Mouse (Mus musculus) layer of hippocampus, adult 8-10 months (tissue): ENCODE results near the gene Itln1. TPM values are rescaled to one million over a fixed set of nuclear protein-coding genes. Genes with fewer than 3 reads are reported as not detected.

Source experiments
- DNase-seq, 2 experiments: peaks; one replicate each; pipeline ENCODE4 v3.0.0; 2022; ENCODE audit warnings: low spot score in 2 of 2
- total RNA-seq, 4 experiments: library from RNA; stranded (reverse); gene quantifications; 2 replicates each; pipeline ENCODE4 v1.2.4; 2022

Gene Itln1
- total RNA-seq = not detected

DNA sequence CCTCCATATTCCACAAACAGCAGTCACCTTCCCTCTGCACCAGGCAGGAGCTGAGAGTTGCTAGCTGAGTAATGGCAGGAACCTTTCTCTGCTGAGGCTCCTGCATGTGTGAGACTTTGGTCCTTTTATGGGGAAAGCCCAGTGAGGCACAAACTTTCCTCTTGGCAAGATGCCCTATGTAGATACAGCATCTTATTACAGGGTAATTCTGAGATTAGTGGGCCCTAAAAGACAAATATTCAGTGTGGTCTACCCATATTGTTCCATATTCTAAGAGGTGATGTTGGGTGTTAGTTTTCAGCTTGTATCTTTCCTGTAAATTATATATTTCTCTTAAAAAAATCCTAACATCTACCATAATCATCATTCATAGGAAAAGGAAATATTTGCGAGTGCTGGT, at the start of gene Itln1:
Gene Itln1 (minus strand): TSS at position 101 of the 400 bp plus-strand sequence.
- no peak for DNase-seq

DNA sequence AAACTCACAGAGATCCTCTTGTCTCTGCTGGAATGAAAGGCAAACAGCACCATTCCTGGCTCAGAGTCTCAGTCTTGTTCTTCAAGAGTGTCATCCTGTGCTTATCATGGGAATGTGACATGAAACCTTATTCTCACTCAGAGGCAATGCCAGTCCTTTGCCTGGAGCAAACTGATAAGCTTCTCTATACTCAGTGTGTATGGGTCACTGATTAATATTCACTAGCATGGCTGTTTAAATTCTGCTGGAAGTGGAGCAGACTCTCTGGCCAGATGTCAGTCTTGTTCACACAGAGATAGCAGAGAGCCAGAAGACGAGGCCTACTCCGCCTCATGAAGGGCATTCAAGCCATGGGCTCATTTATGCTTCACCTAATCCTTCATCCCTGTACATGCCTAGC, 49.5 kb upstream of the Itln1 start:
- no peak for DNase-seq

DNA sequence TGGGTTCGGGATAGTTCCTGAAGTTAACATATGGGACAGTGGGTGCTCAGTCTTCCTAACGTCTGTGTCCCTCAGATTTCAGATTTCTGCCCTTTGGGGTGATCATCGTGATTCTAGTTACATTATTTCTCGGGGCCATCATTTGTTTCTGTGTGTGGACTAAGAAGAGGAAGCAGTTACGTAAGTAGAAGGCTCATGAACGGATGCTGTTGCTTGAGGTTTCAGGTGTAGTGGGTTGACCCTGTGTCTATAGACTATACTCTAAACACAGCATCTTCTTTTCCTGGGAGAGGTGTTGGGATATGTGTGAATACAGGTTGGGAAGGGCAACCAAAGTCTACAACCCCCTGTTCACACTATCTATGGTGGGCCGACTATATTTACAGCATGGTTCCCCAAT, 42.1 kb upstream of the Itln1 start:
- DNase-seq = no peak

DNA sequence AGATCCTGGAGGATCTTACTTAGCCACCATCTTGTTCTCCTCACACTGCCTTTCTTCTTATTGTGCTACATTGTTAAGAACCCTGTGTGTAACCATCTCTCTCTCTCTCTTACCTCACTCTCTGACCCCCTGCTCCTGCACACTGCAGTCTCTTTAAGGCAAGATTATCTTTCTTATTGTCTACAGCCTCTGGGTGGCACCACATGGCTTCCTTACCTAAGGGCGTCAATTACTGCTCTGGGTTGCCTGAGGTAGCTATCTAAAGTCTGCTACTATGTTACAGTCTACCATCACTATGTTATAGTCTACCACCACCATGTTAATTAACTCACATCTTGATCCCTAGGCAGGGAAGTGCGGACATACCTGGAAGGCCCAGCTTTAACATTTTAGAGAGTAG, 33.3 kb upstream of the Itln1 start:
- no peak for DNase-seq

DNA sequence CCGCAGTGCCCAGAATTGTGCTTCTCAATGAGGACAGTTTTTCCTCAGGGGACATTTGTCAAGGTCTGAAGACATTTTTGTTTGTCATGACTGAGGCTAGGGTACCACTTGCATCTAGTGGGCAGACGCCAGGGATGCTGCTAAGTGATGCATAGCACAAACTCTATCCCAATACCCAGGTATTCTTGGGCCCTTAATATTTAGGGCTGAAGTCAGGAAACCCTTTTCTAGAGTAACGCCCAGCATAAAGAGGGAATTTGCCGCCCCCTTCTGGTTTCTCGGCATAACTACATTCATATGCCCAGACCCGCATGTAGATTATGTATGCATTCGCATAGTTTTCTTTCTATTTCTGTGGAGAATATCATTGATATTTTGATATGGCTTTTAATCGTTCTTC, 31.7 kb upstream of the Itln1 start:
- DNase-seq = peak in 1 of 2 experiments; percentile 19

DNA sequence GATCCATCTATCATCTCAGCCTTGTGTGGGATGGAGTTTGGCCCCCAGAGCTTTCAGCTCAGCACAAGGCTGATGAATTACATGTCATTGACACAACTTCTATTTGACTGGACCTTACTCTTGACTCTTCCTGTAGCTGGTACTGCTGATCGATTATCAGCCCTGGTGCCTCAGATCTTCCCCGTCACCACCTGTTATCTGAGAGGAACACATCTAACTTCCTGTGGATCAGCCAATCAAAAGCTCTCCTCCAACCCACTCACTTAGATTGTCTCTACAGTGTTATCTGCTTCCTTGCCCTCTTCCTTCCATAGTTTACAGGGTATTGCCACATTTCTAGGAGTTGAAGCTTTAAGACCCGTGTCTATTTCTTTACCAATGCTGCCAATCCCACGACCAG, 30.8 kb upstream of the Itln1 start:
- DNase-seq = no peak

DNA sequence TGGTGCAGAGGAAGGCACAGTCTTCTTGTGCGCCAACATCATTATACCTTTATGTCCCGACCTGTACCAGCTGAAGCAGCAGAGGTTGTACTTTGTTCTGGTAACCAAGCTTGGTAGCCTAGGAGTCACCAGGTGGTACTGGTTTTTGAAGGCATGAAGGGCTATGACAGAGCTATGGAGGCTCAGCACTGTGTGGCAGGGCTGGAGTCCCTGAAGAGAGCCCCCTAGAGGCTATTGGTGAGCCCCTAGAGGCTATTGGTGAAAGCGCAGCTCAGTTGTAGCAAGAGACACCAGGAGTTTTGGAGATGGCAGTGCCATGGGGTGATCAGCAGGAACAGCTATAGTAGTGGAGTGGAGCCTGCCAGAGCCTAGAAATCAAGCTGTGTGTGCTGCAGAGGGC, 29.2 kb upstream of the Itln1 start:
- DNase-seq = no peak

DNA sequence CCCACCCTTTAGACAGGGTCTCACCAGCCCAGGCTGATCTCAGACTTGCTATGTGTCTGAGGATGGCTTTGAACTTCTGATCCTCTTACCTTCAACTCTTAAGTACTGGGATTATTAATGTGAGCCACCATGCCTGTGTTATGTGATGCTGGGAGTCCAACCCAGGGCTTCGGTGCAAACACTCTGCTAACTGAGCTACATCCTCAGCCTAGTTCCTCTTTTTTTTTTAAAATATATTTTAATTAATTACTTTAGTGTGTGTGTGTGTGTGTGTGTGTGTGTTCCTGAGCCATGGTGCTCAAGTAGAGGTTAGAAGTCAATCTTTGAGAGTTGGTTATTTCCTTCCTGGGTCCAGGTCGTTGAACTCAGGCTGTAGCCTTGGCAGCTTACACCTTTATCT, 27.9 kb upstream of the Itln1 start:
- DNase-seq = no peak

DNA sequence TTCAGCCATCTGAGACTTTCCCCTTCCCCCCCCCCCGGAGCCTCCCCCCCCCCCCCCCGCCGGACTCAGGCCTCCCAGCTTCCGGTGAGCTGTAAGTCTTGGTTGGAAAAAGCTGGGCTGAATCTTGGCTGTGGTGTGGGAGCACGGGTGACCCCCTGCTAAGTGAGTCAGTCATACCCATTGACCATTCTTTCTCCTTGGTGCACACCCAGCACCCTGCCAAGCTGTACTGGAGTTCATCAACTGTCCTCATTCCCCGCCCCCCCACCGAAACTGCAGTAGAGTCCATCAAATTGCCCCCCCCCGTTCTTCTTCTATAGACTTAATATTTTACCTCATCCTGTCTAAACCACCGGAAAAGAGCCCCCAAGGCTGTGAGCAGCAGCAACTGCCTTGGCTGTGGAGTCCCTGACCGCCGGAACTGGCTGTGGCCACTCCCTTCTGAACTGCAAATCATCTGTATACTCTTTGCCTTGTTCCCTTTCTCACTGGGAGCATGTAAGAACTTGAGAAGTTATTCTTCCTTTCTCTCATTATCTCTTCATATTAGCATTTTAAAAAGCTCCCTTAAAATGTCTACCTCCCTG, 26.6 kb upstream of the Itln1 start:
- DNase-seq = no peak

DNA sequence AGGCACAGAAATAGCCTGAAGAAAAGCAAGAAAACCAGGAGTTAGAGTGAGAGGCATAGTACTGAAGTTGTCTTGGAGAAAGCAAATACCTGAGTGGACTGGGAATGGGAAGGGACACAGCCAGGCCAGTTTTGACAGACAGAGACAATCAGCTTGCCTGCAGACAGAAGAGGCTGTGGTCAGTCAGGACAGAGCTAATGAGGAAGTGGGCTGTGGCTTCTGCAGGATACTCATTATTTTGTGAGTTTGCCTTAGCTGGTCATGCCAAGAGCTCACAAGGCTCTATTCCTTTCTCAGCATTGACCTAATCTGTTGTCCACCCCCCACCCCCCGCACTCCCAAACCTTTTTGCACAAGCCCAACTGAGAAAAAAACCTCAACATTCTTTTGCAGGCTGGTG, 26.1 kb upstream of the Itln1 start:
- no peak for DNase-seq

DNA sequence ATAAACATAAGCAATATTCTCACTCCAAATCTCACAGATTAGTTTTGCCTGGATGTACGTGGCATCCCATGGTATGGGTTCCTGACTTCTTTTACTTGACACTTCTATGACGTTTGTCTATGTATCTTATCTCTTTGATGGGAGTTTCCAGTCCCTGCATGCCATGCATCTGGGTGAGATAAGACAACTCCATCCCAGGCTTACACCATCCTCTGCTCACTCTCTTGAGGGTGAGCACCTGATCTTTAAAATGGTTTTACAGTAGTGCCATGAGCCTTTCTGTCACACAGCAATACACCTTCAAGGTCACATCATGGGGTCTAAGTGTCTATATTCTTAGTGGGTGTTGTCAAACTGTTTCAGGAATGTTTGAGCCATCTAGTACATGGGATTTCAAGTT, 25.2 kb upstream of the Itln1 start:
- DNase-seq = no peak

DNA sequence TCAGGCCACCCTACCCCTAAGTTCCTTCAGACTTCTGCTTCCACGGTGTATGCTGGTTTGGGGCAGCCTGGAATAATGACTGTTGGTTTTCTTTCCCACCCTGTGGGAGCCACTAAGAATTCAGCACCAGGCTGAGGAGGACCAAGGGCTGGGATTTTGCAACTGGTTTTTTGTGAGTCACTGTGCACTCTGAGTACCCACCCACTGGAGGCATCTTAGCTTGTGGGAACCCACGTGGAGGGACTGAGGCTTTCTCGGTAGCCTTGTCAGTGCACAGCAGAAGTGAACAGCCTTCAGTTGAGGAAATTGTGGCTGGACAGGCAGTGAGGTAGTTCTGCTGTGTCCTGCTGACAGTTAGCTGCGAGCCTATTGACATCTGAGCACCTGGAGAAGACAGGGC, 23.8 kb upstream of the Itln1 start, which contains the start of gene Cd244a:
Gene Cd244a (plus strand): TSS at position 296 of the 400 bp plus-strand sequence.
- DNase-seq = no peak

DNA sequence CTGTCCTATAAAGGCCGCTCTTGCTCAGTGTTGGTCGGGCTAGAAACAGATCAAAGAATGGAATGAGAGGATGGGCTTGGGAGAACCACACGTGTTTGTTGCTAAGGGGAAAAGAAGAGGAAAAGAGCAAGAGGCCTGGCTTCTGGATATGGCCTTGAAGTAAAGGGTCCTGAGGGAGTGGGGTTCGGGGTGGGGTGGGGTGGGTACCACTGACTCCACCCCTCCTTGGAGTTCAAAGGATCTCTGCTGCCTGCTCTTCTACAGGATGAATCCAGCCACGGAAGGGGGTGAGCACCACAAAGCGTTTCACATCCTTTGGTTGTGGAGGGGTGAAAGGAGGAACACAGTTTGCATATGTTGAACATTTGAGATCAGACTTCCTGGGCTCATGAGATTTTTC, 23.3 kb upstream of the Itln1 start:
- DNase-seq = no peak

DNA sequence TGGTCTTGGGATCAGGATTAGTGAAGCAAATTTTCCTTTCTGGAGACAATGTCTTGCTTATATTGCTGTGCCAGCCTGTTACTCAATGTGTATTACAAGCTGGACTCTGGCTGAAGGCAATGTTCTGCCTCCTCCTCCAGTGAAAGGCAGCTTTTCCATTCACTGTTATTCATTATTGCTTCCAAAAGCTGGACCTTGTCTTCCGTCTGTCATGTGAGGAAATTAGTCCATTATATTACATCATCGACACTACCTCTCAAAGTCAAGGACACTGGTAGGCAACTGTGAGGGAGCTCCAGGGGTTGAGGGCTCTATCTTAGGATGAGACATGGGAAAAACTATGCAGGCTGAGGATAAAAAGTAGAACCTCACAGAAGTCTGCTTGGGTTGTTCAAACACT, 21.3 kb upstream of the Itln1 start:
- DNase-seq = no peak

DNA sequence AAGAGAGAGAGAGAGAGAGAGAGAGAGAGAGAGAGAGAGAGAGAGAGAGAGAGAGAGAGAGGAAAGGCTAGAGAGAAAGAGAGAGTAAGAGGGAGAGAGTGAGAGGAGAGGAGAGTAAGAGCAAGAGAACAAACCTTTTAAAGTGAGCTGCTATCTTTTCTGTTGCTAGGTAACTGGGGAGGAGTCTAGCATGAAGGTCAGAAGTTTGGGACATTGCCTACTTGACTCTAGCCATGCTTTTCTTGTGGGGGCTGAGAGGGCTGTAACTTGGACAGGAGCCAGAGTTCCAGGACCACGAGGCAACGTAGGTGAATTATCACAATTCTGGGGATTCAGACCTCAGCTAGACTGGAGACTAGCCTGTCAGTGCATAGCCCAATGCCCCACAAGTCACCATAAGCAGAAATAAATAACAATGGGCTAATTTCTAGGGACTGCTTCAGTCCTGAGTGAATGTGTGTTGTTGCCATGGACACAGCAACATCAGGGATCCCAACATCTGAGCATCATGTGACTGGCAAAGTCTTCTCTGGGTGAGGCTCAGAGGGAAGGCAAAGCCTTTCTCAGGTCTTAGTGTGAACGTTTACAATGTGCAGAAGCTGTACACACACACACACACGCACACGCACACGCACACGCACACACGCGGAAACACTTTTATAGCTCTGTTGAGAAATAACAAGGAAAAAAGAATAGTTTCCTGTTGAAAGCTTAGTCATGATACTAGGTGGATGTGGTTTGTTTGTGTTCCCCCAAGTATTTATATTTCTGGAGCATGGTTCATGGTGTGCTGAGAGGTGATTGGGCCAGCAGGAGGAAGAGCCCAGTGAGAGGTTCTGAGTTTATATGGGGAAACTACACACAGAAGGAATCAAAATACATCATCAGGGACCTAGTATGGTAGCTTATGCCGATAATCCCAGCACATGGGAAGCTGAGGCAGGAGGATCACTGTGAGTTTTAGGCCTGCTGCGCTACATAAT, 18.6 kb upstream of the Itln1 start:
- DNase-seq = no peak

DNA sequence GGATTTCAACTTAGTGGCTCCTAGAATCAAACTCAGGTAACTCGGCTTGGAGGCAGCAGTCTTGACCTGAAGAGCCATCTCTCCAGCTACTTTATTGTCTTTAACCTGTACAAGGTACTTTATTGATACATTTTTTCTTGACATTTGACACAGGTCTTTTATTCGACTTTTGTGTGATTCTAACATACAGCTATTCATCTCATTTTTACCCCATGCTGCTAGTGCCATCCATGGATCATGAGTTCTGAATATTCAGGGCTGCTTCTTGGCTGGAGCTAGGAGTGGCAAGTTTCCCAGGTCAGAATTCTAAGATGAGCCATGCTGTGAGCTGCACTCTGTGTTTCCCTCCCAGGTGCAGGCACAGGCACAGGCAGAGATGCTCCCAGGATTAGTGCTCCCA, 17.1 kb upstream of the Itln1 start:
- DNase-seq = no peak

DNA sequence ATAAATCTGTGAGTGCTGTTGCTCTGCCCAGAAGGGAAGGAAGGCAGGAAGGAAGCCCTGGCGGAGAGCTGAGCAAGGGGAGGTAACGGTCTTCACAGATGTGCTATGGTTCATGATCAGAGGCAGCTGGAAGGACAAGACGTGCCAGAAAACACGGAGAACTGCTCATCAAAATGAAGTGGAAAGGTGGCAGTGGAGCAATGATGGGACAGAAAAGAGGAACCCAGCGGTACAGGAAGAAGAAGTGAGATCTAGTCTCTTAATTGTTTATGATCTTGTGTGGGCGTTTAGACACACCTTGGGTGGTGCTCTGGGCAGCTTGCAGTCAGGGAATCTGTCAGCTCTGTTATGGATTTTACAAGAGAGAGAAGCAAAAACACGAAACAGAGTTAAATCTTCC, 16.2 kb upstream of the Itln1 start:
- DNase-seq = no peak

DNA sequence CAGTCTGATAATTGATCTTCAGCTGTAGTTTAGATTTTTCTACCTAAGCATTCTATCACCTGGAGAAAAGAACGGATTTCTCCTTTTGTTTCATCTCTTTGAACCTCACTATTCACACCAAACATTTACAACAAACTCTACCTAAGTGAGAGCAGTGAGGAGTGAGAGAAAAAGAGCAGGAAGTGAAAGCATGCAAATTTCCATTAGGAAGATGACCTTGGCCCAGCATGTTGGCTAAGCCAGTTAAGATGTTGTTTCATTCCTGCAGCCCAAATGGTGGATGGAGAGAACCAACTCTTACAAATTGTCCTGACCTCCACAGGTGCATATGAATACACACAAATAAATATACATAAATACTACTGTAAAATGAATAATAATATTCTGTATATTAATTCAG, 5.6 kb upstream of the Itln1 start:
- DNase-seq = no peak

DNA sequence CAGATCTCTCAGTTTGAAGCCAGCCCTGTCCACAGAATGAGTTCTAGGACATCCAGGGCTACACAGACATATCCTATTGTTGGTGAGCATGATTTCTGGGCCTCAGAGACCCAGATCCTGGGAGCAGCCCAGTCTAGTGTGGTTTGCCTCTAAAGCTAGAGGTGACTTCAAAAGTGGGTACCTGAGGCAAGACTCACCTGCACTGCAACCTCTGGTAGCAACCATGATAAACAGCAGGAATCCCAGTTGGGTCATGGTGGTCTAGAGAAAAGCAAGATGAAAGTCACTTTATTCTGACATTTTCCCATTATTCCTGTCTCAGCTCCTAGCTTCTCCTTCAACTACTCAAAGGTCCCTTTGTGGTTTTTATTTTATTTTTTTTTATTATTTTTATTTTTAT, 537 bp downstream of the Itln1 start:
- no peak for DNase-seq

DNA sequence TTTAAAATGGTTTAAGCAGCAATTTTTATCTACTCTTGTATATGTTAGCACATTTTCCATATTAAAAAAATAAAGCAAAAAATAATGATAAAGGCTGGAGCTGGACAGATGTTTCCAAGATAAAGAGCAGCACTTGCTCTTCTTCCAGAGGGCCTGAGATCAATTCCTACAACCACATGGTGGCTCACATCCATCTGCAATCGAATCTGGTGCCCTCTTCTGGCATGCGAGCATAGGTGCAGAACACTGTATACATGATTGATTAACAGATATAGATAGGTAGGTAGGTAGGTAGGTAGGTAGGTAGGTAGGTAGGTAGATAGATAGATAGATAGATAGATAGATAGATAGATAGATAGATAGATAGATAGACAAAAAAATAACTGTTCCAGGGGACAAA, 2.3 kb downstream of the Itln1 start:
- DNase-seq = no peak

DNA sequence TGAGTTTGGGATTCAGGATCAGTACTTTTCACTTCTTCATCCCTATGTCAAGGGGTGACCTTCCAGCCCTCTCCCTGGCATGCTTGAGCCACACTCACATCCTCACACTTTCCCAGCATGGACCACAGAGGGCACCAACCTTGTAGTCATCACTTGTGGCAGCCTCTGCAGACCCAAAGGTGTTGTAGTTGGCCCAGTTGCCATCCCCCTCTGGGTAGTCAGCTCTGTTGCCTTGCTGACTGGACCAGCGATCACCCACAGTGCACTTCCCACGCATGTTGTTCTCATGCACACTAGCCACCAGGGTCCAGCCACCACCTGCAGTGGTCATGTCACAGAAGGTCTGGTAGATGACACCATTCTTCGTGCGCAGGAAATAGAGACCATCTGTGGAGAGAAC, 3.7 kb downstream of the Itln1 start:
- no peak for DNase-seq

DNA sequence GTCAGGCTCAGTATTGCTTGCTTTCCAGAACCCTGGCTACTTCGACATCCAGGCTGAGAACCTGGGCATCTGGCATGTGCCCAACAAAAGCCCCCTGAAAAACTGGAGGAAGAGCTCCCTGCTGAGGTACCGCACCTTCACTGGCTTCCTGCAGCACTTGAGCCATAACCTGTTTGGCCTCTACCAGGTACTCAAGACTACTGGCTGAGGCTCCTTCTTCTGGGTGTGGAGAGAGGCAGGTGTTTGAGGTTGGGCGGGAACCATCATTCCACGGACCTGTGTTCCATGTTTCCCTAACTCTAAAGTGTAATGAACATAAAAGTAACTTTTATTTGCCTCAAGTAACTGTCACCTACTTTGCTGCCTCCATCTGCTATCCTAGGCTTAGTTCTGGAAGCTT, 19.5 kb downstream of the Itln1 start:
- no peak for DNase-seq

DNA sequence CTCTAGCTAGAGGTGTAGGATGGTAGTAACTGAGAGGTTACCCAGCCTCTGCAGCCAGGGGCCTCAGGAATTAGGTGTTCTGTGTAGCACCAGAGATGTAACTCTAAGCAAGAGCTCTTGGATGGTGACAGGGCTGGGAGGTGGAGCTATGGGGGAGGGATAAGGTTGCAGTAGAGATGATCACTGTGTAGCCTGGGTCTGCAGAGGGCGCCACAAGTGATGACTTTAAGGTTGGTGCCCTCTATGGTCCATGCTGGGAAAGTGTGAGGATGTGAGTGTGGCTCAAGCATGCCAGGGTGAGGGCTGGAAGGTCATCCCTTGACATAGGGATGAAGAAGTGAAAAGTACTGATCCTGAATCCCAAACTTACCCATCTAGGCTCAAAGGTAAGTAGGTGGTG, 20.1 kb downstream of the Itln1 start:
- no peak for DNase-seq
